Mouse (Mus musculus) T-helper 2 cell (primary cell): Measurements from ENCODE around the gene B4galnt1.
"Not testable (repeated sequence)": the region's sequence is repeated elsewhere in the genome, so short reads cannot be mapped to it uniquely, and the experiment has no call there.

Source experiments
- in situ Hi-C: fragments of 300-600 bp; cut with MboI, MseI; formaldehyde crosslinking; loops from one replicate; pipeline ENCODE4 v1.15.1; 2025; ENCODE audit warnings: high pct_unique_total_duplicates

The B4galnt1 gene

DNA sequence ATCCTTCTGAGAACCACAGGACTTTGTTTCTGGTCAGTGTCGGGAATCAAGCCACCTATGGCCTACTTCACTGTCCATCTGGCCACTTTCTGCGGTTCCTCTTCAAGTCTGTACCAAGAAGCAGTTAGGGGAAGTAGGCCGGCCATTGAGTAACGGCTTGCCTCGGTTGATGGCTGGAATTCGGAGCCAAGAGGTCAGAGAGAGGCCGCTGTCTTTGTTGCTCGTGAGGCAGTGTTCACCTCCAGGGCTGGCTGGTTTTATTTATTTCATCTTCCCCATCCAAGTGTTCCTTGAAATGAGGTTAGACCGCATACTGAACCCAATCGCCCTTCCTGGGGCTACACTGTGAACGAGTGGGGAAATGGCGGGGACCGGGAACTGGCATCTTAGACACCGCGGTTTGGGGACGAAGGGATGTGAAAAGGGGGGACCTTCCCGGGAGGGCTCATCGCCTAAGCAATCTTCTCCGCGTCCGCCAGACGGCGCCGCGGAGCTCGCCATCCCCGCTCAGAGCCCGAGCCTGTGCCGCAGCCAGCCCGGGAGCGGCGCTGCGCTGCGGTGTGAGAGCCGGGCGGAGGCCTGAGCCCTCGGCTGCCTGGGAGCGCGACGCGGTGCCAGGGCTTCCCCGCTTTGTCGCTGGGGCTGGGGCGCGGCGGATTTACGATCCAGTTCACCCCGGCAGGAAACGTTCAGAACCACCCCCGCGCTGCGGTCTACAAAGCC lies at the start of gene B4galnt1:
Gene B4galnt1, plus strand, starts transcription at position 595 of the 723 bp plus-strand sequence.
- in situ Hi-C loops = no loop called here

DNA sequence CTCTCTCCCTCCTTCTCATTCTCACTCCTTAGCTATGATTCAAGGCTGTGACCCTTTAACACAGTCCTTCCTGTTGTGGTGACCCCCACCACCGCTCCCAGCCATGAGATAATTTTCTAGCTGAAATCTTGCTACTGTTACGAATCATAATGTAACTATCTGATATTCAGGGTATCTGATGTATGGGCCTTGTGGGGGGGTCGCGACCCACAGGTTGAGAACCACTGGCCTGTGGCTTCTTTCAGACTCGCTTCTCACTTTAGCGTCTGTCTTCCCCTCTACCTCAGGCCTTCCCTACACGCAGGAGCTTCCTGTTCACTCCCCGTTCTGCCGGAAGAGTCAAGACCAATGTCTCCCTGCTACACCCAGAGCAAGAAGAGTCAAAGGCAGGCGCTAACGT lies 46.6 kb upstream of the B4galnt1 start:
- in situ Hi-C loops = loop anchor here (5.0 kb wide), 1 partner anchor 54 kb away; no protein-coding TSS in a partner anchor

DNA sequence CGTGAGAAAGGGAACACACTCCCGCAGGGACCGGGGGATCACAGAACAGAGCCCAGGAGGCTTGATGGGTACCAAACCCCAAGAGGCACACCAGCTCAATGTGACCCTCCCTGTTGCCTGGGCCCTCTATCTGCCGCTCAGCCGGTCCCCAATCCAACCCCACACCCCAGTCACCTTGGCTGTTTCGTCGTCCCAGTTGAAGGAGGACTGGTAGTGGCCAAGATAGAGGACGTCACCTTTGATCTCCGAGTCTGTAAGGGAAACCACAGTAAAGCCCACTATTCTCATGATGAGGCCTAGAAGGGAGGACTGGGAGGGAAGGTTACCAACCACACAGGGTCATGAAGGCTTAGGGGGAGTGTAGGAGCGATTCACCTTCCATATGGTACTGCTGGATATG lies 45.8 kb upstream of the B4galnt1 start:
- in situ Hi-C loops = loop anchor here (5.0 kb wide), 1 partner anchor 53 kb away; no protein-coding TSS in a partner anchor

DNA sequence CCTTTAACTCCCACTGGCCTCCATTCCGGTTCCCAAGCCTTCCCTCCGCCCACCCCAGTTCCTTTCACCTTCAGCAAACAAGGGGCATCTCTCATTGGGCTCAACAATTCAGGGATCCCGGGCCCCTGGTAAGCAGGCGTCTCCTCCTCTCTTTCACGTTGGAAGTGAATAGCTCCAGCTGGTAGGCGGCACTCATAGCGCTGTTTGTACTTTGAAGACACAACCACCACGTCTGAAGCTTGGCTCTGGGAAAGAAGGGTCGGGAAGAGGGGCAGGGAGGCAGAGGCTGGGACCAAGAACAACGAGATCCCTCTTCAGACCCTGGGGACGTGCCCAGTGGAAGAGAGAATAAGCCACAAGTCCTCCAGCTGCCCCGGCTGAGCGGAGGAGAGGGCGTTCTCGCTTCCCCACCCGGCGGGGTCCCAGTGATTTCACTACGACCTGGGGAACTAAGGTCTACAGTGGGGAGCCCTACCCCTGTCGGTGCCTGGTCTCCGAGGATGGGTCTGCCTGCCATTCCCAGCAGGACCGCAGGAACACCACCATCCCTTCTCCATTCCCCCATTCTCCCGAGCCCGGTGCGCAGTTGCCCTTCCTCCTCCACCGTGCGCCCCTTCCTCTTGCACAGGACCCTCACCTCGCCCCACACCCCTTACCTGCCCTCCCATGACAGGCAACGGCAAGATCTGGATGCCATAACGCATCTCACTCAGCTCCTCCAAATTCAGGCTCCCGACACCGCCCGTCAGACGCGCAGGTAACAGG lies 44.5 kb upstream of the B4galnt1 start:
- in situ Hi-C loops = no loop called here

DNA sequence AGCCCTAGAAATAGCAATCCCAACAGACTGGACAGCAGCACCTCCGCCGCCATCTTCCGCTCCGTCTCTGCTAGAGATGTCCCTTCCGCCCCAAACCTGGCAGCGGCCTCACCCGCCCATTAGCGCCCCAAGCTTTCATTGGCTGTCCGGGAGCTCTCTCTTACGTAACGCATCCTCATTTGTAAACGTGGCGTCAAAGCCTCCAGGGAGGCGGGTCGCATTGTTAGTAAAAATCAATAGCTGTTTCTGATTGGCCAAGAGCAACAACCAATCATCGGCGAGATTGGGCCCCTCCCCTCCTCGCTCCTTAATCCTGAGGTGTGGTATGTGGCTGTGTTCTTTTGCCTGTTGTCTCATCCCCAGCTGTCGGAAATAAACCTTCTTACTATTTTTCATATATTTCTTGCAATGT lies 44.0 kb upstream of the B4galnt1 start, which contains the start of gene Os9:
Gene Os9, minus strand, starts transcription at position 66 of the 412 bp plus-strand sequence.
- in situ Hi-C loops = no loop called here

DNA sequence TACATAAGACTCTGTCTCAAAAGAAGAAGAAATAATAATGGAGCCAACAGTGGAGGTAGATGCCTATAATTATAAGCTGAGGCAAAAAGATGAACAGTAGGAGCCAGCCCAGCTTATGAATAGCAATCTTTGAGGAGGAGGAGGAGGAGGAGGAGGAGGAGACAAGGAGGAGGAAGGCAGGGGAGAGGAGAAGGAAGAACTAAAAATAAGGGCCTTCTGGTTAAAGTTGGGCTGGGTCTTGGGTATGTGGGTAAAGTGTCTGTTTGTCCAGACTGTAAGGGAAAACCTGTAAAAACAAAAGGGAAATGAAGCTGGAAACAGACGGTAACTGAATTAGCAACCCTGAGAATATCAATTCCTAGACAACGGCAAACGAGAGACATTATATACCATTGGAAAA lies 43.0 kb upstream of the B4galnt1 start:
- in situ Hi-C loops = no loop called here

DNA sequence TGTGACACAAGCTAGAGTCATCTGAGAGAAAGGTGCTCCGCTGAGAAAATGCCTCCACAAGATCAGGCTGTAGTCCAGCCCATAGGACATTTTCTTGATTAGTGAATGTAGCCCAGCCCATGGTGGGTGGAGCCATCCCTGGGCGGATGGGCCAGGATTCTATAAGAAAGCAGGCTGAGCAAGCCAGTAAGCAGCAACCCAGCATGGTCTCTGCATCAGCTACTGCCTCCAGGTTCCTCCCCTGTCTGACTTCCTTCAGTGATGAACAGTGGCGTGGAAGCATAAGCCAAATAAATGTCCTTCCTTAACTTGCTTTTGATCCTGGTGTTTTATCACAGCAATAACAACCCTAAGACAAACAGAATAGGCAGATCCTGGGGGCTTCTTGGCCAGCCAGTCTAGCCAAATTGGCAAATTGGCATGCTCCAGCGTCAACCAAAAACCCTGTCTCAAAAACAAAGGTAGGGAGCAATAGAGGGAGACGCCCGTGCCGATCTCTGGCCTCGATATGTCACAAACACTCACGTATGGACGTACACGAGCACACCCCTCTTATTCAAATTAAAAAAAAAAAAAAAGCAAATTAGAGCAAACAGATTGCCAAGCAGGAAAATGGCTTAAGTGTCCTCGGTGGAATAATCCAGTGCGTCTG lies 42.1 kb upstream of the B4galnt1 start:
- in situ Hi-C loops = no loop called here

DNA sequence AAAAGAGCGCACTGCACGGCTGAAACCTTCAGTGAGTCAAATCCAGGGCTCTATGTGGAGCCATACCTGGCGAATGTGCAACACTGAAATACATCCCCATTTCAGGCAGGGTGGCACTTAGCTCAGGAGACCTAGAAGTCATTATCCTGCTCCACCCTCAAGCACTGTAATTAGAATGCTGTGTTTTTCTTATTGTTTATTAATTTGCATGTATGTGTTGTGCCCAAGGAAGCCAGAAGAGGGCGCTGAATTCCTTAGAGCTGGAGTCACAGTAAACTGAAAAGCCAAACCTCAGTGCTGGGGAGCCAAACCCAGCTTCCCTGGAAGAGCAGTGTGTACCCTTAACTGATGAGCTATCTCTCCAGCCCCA lies 41.6 kb upstream of the B4galnt1 start:
- in situ Hi-C loops = no loop called here

DNA sequence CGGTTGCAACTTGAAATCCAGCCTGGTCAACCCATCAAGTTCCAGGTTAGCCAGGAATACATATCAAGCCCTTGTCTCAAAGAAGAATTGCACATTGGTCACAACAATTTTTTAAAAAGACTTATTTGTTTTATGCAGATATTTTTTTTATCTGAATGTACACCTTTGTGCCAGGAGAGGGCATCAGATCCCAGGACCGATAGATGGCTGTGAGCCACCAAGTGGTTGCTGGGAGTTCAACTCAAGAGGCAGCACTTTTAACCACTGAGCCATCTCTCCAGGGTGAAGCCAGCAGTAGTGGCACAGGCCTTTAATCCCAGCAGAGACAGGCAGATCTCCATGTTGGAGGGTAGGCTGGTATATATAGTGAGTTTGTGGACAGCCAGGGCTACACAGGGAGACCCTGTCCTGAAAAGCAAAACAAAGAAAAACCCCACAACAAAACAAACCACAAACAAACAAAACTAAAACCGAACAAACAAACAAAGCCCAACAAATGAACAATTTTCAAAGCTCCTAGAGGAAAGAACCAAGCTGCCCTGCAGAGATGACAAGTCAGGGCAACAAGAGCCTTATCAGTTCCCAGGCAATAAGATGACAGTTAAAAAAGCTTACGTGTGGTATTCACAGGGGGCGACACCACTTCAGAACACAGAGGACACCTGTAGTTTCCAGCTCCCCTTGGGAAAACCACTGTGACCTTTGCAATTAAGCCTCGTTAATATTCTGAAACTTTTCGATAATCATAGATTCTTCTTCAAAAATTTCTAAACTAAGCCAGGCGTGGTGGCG lies 39.6 kb upstream of the B4galnt1 start:
- in situ Hi-C loops = no loop called here

DNA sequence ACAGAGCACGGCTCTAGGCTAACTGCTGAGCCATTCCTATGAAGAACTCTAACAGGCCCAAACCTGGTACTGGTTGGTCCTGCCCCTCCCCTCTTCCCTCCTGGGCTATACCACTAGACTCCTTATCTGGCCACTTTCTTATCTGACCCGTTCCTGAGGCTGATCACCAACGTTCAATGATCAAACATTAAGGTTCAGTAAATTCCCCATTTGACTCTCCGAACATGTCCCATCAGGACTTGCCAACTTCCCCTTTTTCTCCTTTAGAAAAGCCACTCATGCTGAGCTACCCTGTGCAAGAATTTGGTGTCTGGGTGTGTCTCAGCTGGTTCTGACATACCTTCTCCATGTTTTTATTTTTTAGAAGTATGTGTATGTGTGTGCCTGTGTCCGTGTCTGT lies 38.4 kb upstream of the B4galnt1 start:
- in situ Hi-C loops = no loop called here

DNA sequence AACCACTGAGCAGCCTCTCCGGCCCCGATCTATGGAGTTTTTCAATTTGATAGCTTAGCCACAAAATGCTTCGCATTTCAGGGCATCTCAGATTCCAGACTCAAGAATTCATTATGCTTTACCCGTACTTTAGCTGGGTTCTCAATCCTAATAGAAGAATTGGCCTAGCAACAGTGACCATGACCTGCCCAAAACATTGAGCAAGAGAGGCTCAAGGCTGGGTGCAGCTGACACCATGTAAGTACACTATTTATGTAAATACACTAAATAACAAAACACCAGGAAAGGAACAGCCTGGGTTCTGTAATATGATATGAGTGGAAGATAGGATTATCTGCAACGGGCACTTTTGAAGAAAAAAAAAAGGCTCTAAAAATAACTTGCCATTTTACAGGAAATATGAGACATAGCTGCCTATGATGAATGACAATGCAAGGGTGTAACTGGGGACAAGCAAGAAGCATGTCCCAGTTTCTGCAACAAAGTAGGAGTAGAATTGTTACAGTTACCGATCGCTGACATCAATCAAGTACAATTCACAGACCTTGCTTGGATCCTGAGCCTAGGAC lies 37.2 kb upstream of the B4galnt1 start:
- in situ Hi-C loops = no loop called here

DNA sequence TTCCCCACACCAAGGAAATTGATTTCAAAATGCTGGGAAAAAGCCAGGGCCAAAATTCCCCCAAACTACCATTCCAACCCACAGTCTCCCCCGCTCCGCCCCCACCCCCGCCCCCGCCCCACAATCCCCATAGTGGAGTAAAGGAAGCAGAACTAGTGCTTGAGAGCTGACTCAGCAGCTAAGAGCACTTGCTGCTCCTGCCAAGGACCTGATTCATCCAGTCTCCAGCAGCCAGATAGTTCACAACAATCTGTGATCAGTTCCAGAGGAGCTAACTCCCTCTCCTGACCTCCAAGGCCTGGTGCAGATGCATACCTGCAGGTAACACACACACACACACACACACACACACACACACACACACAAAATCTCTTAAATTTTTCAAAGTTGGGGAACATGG lies 35.6 kb upstream of the B4galnt1 start:
- in situ Hi-C loops = no loop called here

DNA sequence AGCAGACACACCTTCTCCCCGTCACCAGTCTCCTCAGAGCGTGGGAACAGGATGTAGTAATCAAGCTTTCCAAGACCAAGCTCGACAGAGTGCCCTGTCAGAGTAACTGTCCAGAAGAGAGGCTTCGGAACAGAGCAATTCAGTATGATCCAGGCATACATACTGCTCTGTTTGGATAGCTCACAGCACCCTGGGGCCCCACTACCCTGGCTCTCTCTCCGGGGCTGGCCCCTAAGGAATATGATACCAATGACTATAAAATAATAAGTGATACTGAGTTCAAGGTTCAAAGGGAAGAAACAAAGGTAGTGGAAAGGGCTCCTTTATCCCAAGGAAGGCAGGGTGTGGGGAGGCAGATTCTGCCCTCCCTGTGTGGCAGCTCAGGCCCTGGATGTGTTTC lies 32.6 kb upstream of the B4galnt1 start:
- in situ Hi-C loops = no loop called here

DNA sequence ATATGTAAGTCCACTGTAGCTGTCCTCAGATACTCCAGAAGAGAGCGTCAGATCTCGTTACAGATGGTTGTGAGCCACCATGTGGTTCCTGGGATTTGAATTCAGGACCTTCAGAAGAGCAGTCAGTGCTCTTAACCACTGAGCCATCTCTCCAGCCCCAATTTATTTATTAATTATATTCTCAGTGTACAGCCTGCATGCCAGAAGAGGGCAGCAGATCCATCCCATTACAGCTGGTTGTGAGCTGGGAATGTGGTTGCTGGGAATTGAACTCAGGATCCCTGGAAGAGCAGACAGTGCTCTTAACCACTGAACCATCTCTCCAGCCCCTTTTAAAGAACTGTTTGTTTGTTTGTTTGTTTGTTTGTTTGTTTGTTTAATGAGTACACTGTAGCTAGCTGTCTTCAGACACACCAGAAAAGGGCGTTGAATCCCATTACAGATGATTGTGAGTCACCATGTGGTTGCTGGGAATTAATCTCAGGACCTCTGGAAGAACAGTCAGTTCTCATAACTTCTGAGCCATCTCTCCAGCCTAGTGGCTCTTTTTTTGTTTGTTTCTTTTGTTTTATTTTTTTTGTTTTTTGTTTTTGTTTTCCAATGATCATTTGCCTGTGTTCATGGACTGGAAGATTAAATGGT lies 30.5 kb upstream of the B4galnt1 start:
- in situ Hi-C loops = not testable (repeated sequence)

DNA sequence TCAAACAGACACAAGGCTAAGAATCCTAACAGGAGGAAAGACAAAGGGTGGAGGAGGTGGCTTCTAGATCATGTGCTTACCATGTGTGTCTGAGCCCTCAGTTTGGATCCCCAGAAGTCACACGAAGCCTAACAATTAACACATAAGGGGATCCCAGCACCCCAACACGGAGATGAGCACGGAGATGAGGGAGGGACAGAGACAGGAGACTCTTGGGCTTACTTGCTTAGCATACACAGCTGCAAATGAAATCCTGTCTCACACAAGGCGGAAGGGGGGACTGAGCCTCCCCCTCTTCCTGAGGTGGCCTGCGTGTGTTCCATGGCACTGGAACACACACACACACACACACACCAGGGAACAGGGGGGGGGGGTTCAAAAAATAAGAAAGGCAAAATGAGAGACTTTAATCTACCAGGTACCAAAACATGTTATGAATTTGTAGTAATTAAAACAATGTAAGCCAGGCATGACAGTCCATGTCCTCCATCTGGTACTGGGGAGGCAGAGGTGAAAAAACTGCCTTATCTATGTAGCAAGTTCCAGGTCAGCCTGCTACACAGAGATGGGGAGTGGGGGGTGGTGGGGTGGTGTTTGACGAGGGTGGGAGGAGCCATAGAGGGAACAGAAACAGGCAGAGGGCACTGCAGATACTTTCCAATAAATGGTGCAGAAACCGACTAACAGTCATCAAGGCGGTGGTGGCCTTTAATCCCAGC lies 29.7 kb upstream of the B4galnt1 start:
- in situ Hi-C loops = no loop called here

DNA sequence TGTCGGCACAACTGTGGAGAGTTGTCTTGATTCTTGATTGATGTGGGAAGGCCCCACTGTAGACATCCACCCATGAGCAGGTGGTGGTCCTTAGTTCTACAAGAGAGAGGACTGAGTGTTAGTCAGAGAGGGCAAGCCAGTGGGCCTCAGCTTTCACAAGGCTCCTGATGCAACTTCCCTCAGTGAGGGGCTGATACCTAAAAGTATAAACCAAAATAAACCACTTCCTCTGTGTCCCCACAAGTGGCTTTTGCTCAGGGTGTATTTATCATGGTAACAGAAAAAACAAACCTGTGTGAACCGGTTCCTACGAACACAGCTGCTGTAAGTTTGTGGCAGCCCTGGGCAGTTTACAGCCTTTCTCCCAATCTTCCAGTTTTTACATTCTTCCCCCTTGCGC lies 28.5 kb upstream of the B4galnt1 start:
- in situ Hi-C loops = no loop called here

DNA sequence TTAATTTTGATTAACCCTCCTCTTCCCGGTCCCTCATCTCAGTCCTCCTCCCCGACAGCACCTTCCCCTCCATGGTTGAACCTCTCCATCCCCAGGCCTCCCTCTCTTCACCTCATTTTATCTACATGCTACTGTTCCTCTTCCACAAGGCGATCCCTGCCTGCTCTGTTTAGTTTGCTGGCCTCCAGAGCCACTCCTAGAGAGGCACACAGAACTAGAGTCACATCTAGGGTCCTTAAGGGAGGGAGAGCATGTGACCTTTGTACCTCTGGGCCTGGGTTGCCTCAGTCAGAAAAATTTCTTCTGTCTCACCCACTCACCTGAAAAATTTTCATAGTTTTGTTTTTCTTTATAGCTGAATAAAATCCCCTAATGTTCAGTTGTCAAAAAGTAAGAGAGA lies 27.1 kb upstream of the B4galnt1 start:
- in situ Hi-C loops = no loop called here

DNA sequence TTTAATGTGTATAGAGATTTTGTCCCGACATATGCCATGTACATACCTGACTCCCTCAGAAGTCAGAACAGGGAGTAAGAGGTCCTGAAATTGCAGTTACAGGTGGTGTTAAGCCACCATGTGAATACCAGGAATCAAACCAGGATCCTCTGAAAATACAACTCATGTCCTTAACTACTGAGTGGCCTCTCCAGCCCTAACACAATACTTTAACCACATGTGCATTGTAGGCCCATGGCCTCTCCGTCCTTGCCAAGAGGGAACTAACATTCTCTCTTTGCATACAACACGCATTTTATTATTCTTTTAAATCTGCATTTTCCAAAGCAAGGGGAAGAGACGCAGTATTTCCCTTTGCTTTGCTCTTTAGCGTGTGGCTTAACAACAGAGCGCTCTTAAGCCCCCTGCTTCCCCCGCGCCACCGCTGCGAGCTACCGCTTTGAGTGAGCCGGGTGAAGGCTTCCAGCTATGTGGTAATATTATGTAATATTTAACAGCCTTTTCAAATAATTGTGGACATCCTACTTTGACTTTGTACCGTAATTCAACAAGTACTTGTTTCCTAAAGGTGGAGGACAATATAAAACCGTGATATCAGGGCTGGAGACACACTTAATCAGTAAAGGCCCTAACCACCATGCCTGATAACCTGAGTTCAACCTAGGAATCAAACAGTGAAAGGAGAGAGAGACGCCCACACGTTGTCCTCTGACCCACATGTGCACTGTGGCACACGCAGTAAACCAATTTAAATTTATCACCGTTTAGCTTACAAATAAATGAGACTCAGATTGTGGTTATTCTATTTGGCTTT lies 26.5 kb upstream of the B4galnt1 start:
- in situ Hi-C loops = no loop called here

DNA sequence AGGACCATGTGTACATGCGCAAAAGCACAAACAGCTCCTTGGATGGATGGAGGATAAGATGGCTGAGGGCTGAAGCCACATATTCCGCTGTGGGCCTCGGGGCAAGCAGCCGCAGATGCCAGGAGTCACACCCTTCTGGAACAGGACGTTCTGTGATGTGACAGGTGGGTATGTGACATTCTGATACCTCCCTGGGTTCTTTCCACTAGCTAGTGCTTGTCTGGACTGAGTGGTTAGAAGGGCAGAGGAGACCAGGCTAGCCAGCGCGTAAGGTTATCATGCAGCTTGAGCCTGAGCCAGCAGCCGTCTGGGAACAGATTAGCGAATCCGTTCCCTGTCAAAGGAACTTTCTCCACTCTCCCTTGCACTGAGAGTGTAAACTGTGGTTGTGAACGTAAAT lies 24.1 kb upstream of the B4galnt1 start:
- in situ Hi-C loops = no loop called here
